ENCODE assay signal across 30 mouse cellular contexts in the genomic region with DNA sequence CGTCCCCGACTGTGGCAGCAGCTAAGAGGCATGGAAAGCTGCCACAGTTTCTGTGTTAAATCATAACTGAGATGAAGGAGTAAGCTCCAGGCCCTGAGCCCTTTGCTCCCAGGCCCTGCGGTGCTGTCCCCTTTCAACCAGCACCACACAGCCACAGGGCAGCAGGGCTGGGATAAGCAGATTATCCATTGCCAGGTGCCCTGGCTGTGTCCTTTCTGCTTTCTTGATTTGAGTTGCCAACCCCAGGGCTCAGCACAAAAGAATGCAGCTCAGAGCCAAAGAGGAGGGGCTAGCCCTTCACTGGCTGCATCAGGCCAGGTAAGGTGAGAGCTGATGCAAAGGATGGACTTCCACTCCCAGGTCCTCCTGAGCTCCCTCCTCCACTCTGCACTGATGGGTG. TPM values are rescaled to one million over a fixed set of nuclear protein-coding genes. Genes with fewer than 3 reads are reported as not detected.
DNase-seq lines count a peak whose midpoint lies in the region; ATAC-seq and TF ChIP-seq lines count a peak whose summit lies in the region.
"Had no signal": no experiment of that assay in that cellular context is flagged by ENCODE, and none has a peak within 500 bp of the region (broad histone marks: within the 10 kb centered on the region; RNA-seq: fewer than 3 reads in every experiment).

No protein-coding gene starts in this region.

- no peak for DNase-seq in ES-E14 (ENCODE audit: low read depth, low spot score)
- peak; percentile 96 for DNase-seq in kidney, adult 2 months
- no peak for DNase-seq in kidney, postnatal 0 days (ENCODE audit: low spot score)
- DNase-seq in kidney, postnatal 4 days: peak; percentile 20 to 53
- no peak for DNase-seq in layer of hippocampus, adult 9-11 months
- DNase-seq in liver, embryonic 11.5 days (ENCODE audit: low spot score): no peak
- no peak for DNase-seq in embryo, embryonic 9.5 days (ENCODE audit: extremely low spot score)
- DNase-seq: adrenal gland, postnatal 14 days; cerebellum, adult 11 months; cerebellum, adult 9-10 months; cerebellum, postnatal 36 days; gastrocnemius, postnatal 25 days; heart, adult 2 months; heart, postnatal 10 days; liver; lung, embryonic 14.5 days; lung, postnatal 14 days; midbrain, embryonic 14.5 days; right cerebral cortex, postnatal 25 days; thymus, adult 2 months; thymus, postnatal 36 days had no signal

- ATAC-seq in kidney, postnatal 0 days (replicated peaks; ENCODE audit: low FRiP score, low read depth): peak; percentile 73
- no peak for ATAC-seq in liver, embryonic 11.5 days (replicated peaks; ENCODE audit: low FRiP score)
- ATAC-seq: CD4-positive, CD25-positive, alpha-beta regulatory T cell, adult 4 months; forebrain, embryonic 14.5 days; inflammation-experienced regulatory T-cells, adult 6 months had no signal

- no peak for TF ChIP-seq POLR2A in kidney, adult 2 months (IDR thresholded peaks at IDR 0.05; ENCODE audit: low read depth, low read length)

- in situ Hi-C loops in ES-E14 (cut with MboI; ENCODE audit: low sequenced_read_pairs in 2 of 2, unreplicated experiment in 2 of 2): loop anchor here in 1 of 2 experiments (10.0 kb wide), 1 partner anchor 87 kb away; no protein-coding TSS in a partner anchor

- no peak overlapping the region; the same call in 1 of the 2 replicates for H3K27ac ChIP-seq in ES-E14 (ENCODE audit: insufficient read depth, low read depth, low read length, poor library complexity, severe bottlenecking)
- H3K27ac ChIP-seq in kidney, adult 2 months (ENCODE audit: insufficient read depth, low read depth, low read length): peak overlapping the region; percentile 63
- H3K27ac ChIP-seq in kidney, postnatal 0 days: no peak overlapping the region; the same call in 1 of the 2 replicates
- H3K27ac ChIP-seq in liver, embryonic 11.5 days (ENCODE audit: low read depth, low read length): no peak overlapping the region
- H3K27ac ChIP-seq: heart, adult 2 months; heart, embryonic 13.5 days; hindbrain, embryonic 15.5 days; liver, embryonic 15.5 days had no signal

- H3K4me2 ChIP-seq in kidney, postnatal 0 days (ENCODE audit: low read length): no peak overlapping the region
- no peak overlapping the region for H3K4me2 ChIP-seq in liver, embryonic 11.5 days
- H3K4me2 ChIP-seq: heart, embryonic 13.5 days; hindbrain, embryonic 15.5 days; liver, embryonic 15.5 days; lung, embryonic 14.5 days had no signal

- H3K9ac ChIP-seq in ES-E14 (ENCODE audit: insufficient read depth, low read depth, low read length, poor library complexity, severe bottlenecking): 0 out of 2 replicates have a peak overlapping the region, but pooled peaks have one; percentile 26
- no peak overlapping the region for H3K9ac ChIP-seq in kidney, postnatal 0 days (ENCODE audit: low read depth, low read length)
- no peak overlapping the region for H3K9ac ChIP-seq in liver, embryonic 11.5 days (ENCODE audit: low read depth, low read length)
- H3K9ac ChIP-seq: heart, embryonic 13.5 days; hindbrain, embryonic 15.5 days; liver, embryonic 15.5 days; lung, embryonic 14.5 days had no signal

- H3K4me1 ChIP-seq in ES-E14 (ENCODE audit: control insufficient read depth in 2 of 2, insufficient read depth in 2 of 2, low read length in 2 of 2, poor library complexity in 1 of 2): peaks cover 0 to 21% of the 10 kb centered on the region in 2 experiments; a peak in 2 of 4 replicates
- peaks cover 23% of the 10 kb centered on the region for H3K4me1 ChIP-seq in kidney, adult 2 months (ENCODE audit: control insufficient read depth, insufficient read depth, low read length)
- 0 out of 2 replicates have a peak, but pooled peaks cover 5% of the 10 kb centered on the region for H3K4me1 ChIP-seq in kidney, postnatal 0 days (replicated peaks; ENCODE audit: insufficient read depth, low read length)
- no peaks in the 10 kb centered on the region for H3K4me1 ChIP-seq in liver, embryonic 11.5 days (replicated peaks; ENCODE audit: control insufficient read depth, insufficient read depth, low read length)
- H3K4me1 ChIP-seq: hindbrain, embryonic 15.5 days had no signal

- no peak overlapping the region for H3K4me3 ChIP-seq in ES-E14 (ENCODE audit: insufficient read depth in 1 of 2, low read depth in 1 of 2, low read length in 2 of 2, poor library complexity in 1 of 2, severe bottlenecking in 1 of 2)
- no peak overlapping the region for H3K4me3 ChIP-seq in kidney, adult 2 months (ENCODE audit: insufficient read depth, low read depth, low read length)
- no peak overlapping the region for H3K4me3 ChIP-seq in kidney, postnatal 0 days (replicated peaks; ENCODE audit: low read depth, low read length)
- H3K4me3 ChIP-seq in liver, embryonic 11.5 days (ENCODE audit: low read depth, low read length): no peak overlapping the region
- H3K4me3 ChIP-seq: heart, adult 2 months; heart, embryonic 13.5 days; hindbrain, embryonic 15.5 days; liver, embryonic 15.5 days had no signal

- TF ChIP-seq CTCF in kidney, adult 2 months (conservative IDR thresholded peaks at IDR 0.05; ENCODE audit: insufficient read depth, insufficient read length, low read depth, low read length): no peak
- no peak for TF ChIP-seq CTCF in kidney, postnatal 0 days (IDR thresholded peaks at IDR 0.05; ENCODE audit: low read depth)

- no peaks in the 10 kb centered on the region for H3K36me3 ChIP-seq in ES-E14 (ENCODE audit: control insufficient read depth, insufficient read depth, low read length, poor library complexity, severe bottlenecking)
- H3K36me3 ChIP-seq in kidney, adult 2 months (ENCODE audit: control insufficient read depth, insufficient read depth, low read length): no peaks in the 10 kb centered on the region
- H3K36me3 ChIP-seq in kidney, postnatal 0 days (ENCODE audit: insufficient read depth, low read length): no peaks in the 10 kb centered on the region
- H3K36me3 ChIP-seq in liver, embryonic 11.5 days (ENCODE audit: control insufficient read depth, insufficient read depth, low read length): no peaks in the 10 kb centered on the region
- H3K36me3 ChIP-seq: heart, embryonic 13.5 days; hindbrain, embryonic 15.5 days; liver, embryonic 15.5 days had no signal

- no peaks in the 10 kb centered on the region for H3K27me3 ChIP-seq in kidney, adult 2 months (replicated peaks; ENCODE audit: control insufficient read depth, insufficient read depth, low read length)
- no peaks in the 10 kb centered on the region for H3K27me3 ChIP-seq in kidney, postnatal 0 days (ENCODE audit: insufficient read depth, low read length)
- no peaks in the 10 kb centered on the region for H3K27me3 ChIP-seq in liver, embryonic 11.5 days (replicated peaks; ENCODE audit: control insufficient read depth, insufficient read depth, low read length)
- H3K27me3 ChIP-seq: hindbrain, embryonic 15.5 days; liver, embryonic 15.5 days had no signal

- no peaks in the 10 kb centered on the region for H3K9me3 ChIP-seq in ES-E14 (ENCODE audit: control insufficient read depth, insufficient read depth, low read depth, low read length)
- H3K9me3 ChIP-seq in kidney, postnatal 0 days (replicated peaks; ENCODE audit: low read length): no peaks in the 10 kb centered on the region
- no peaks in the 10 kb centered on the region for H3K9me3 ChIP-seq in liver, embryonic 11.5 days (ENCODE audit: control insufficient read depth, low read length)
- H3K9me3 ChIP-seq: heart, embryonic 13.5 days; hindbrain, embryonic 15.5 days; liver, embryonic 15.5 days had no signal

- WGBS in kidney, adult 2 months: 39% methylated on average over 3 of the region's 3 CpGs
- WGBS in kidney, postnatal 0 days: 79% methylated on average over 3 of the region's 3 CpGs
- WGBS in liver, embryonic 11.5 days: 93% methylated on average over 3 of the region's 3 CpGs

TF ChIP-seq in ES-E14, 5 proteins besides CTCF, POLR2A, EP300 and RAD21:
- TF ChIP-seq HCFC1 (IDR thresholded peaks at IDR 0.05; ENCODE audit: borderline replicate concordance, insufficient read depth, low read length) (no peak), ZC3H11A (IDR thresholded peaks at IDR 0.05; ENCODE audit: borderline replicate concordance, low read depth, low read length) (no peak), MAFK (IDR thresholded peaks at IDR 0.05; ENCODE audit: insufficient read depth, low read depth, low read length) (no peak), CHD2 (IDR thresholded peaks at IDR 0.05; ENCODE audit: low read depth, low read length) (no peak), ZNF384 (IDR thresholded peaks at IDR 0.05; ENCODE audit: low read depth, low read length) (no peak)
TF ChIP-seq in ES-E14: peak in this region for 0.

RNA-seq across cellular contexts. Expression of gene Gpr37l1, which starts 10.2 kb away (rescaled TPM):
- total RNA-seq in ES-E14 (2012; rRNA removed): 0.26 TPM in 1 of 2 replicates, not detected in the other
- polyA plus RNA-seq in kidney, adult 2 months (2012; rRNA removed): 0.75 and 0.98 TPM in 2 replicates
- polyA plus RNA-seq in kidney, postnatal 0 days (2015; fragmentation: Nextera tagmentation; extraction: Ambion mirVana): not detected in 2 replicates
- polyA plus RNA-seq in liver, embryonic 11.5 days (2014; fragmentation: Nextera tagmentation; extraction: Ambion mirVana): not detected in 2 replicates
- total RNA-seq: hematopoietic stem cell, adult 5-6 weeks; neutrophil, adult 5-6 weeks had no signal
- polyA plus RNA-seq: CD4-positive, CD25-positive, alpha-beta regulatory T cell, adult 4 months; heart, embryonic 13.5 days; inflammation-experienced regulatory T-cells, adult 6 months; liver, embryonic 15.5 days; lung, embryonic 14.5 days; neural tube, embryonic 11.5 days had no signal

RNA-seq across cellular contexts. Expression of gene Arl8a, which starts 31.1 kb away (rescaled TPM):
- 17.5 and 19.3 TPM in 2 replicates for total RNA-seq in ES-E14 (2012; rRNA removed)
- 95.2 and 107 TPM in 2 replicates for polyA plus RNA-seq in kidney, adult 2 months (2012; rRNA removed)
- 47.4 and 49.3 TPM in 2 replicates for polyA plus RNA-seq in kidney, postnatal 0 days (2015; fragmentation: Nextera tagmentation; extraction: Ambion mirVana)
- polyA plus RNA-seq in liver, embryonic 11.5 days (2014; fragmentation: Nextera tagmentation; extraction: Ambion mirVana): 25.0 and 28.7 TPM in 2 replicates

RNA-seq across cellular contexts. Expression of gene Ptpn7, which starts 45.2 kb away (rescaled TPM):
- total RNA-seq in ES-E14 (2012; rRNA removed): 1.1 and 2.3 TPM in 2 replicates
- 0.73 and 2.5 TPM in 2 replicates for polyA plus RNA-seq in kidney, adult 2 months (2012; rRNA removed)
- polyA plus RNA-seq in kidney, postnatal 0 days (2015; fragmentation: Nextera tagmentation; extraction: Ambion mirVana): 0.38 and 0.42 TPM in 2 replicates
- polyA plus RNA-seq in liver, embryonic 11.5 days (2014; fragmentation: Nextera tagmentation; extraction: Ambion mirVana): 42.1 and 43.0 TPM in 2 replicates

Comparison
In these comparisons a context has a peak if more than half of its experiments do, and no peak if none do; other contexts are left out.
1. DNase-seq: peak in kidney, adult 2 months (single experiment) and kidney, postnatal 4 days (2 of 2); none in ES-E14 (single experiment), kidney, postnatal 0 days (single experiment), layer of hippocampus, adult 9-11 months (single experiment), liver, embryonic 11.5 days (single experiment) and embryo, embryonic 9.5 days (single experiment).
2. RNA of gene Ptpn7, which starts 45.2 kb away (polyA plus RNA-seq): 42.1 to 43.0 TPM in liver, embryonic 11.5 days; 0.73 to 2.5 TPM in kidney, adult 2 months and 0.38 to 0.42 TPM in kidney, postnatal 0 days; every median in the first group is over 10 times any median in the second.